Mouse (Mus musculus) heart, adult 2 months (tissue): Measurements from ENCODE around the gene Hsd17b14. TPM values are rescaled to one million over a fixed set of nuclear protein-coding genes. Genes with fewer than 3 reads are reported as not detected.

Source experiments
- DNase-seq, 2 experiments: peaks; one replicate each; pipeline ENCODE4 v3.0.0; 2021
- H3K27ac ChIP-seq: fragments of 200-600 bp; 2 replicates; pipeline ENCODE4 v1.8.1; 2022
- H3K27me3 ChIP-seq: fragments of 200-500 bp; 2 replicates; pipeline ENCODE4 v1.6.1; 2012; ENCODE audit warnings: mild to moderate bottlenecking, low read length, inconsistent platforms, mixed read lengths; ENCODE audit not compliant: control insufficient read depth, insufficient read depth
- H3K36me3 ChIP-seq: fragments of 200-500 bp; 2 replicates; pipeline ENCODE4 v1.6.1; 2012; ENCODE audit warnings: low read length, inconsistent platforms; ENCODE audit not compliant: control insufficient read depth, insufficient read depth
- H3K4me1 ChIP-seq: fragments of 200-500 bp; 2 replicates; pipeline ENCODE4 v1.6.1; 2011; ENCODE audit warnings: low read length; ENCODE audit not compliant: control insufficient read depth, insufficient read depth
- H3K4me3 ChIP-seq: fragments of 200-600 bp; 2 replicates; pipeline ENCODE4 v1.8.1; 2022
- H3K79me2 ChIP-seq: fragments of 200-500 bp; replicated peaks from 2 replicates; pipeline ENCODE4 v1.6.1; 2012; ENCODE audit warnings: mild to moderate bottlenecking, inconsistent platforms, low read length, moderate library complexity, mixed read lengths; ENCODE audit not compliant: control insufficient read depth, insufficient read depth
- H3K9ac ChIP-seq: fragments of 200-500 bp; 2 replicates; pipeline ENCODE4 v1.6.1; 2012; ENCODE audit warnings: low read depth, mild to moderate bottlenecking, control low read depth, inconsistent platforms, low read length, mixed read lengths
- CTCF ChIP-seq: fragments of 200-600 bp; IDR thresholded peaks from 2 replicates; pipeline ENCODE4 v1.8.1; 2022; ENCODE audit warnings: antibody characterized with exemption, mild to moderate bottlenecking, moderate library complexity
- EP300 ChIP-seq: fragments of 200-500 bp; IDR thresholded peaks from 2 replicates; pipeline ENCODE4 v1.6.1; 2011; ENCODE audit warnings: low read depth, low read length, control low read depth; ENCODE audit not compliant: insufficient read depth
- POLR2A ChIP-seq: fragments of 200-500 bp; IDR thresholded peaks from 2 replicates; pipeline ENCODE4 v1.6.1; 2011; ENCODE audit warnings: mild to moderate bottlenecking, low read depth, low read length, control low read depth; ENCODE audit not compliant: insufficient read depth
- WGBS: fragments of 180-500 bp; shearing (Covaris S2); methylation state at CpG from one replicate; pipeline ENCODE4 v1.1.7; 2018; 5-methylcytosine and 5-hydroxymethylcytosine counted together
- intact Hi-C: fragments of 180-260 bp; cut with DNase I; formaldehyde crosslinking; loops from one replicate; pipeline ENCODE4 v1.15.1; 2025
- polyA plus RNA-seq: library from polyadenylated mRNA; depleted of rRNA; stranded (reverse); fragments of >200 nt; gene quantifications from 2 replicates; pipeline ENCODE4 v1.2.3, GENCODE M21; 2012
- total RNA-seq, 2 experiments: library from RNA; stranded (reverse); gene quantifications; 2 replicates each; pipeline ENCODE4 v1.2.3; 2021

Gene Hsd17b14
- total and polyA plus RNA-seq, 3 experiments = 0.45 to 0.76 TPM; not detected in 1

GRCm38 (mm10) chr7:45597013-45597412 is 42.3 kb downstream of the Hsd17b14 start:
- no peaks in the 10 kb centered on the region for H3K27me3 ChIP-seq
- no peaks in the 10 kb centered on the region for H3K36me3 ChIP-seq
- no peak for TF ChIP-seq POLR2A
- TF ChIP-seq CTCF = no peak
- TF ChIP-seq EP300 = no peak
- H3K27ac ChIP-seq = no peak overlapping the region
- no peak overlapping the region for H3K4me3 ChIP-seq
- no peak for DNase-seq
- WGBS = 90% methylated on average over 5 of the region's 5 CpGs
- no peak overlapping the region for H3K9ac ChIP-seq
- no peaks in the 10 kb centered on the region for H3K79me2 ChIP-seq
- H3K4me1 ChIP-seq = no peaks in the 10 kb centered on the region
- intact Hi-C loops = loop anchor here (2.0 kb wide), 1 partner anchor 16 kb away; no protein-coding TSS in a partner anchor

- DNase-seq = no peak
- no peaks in the 10 kb centered on the region for H3K4me1 ChIP-seq
- 94% methylated on average over 6 of the region's 6 CpGs for WGBS
- H3K79me2 ChIP-seq = no peaks in the 10 kb centered on the region
- intact Hi-C loops = loop anchor here (2.0 kb wide), 1 partner anchor 15 kb away; no protein-coding TSS in a partner anchor
- no peaks in the 10 kb centered on the region for H3K36me3 ChIP-seq
- TF ChIP-seq POLR2A = no peak
- no peak for TF ChIP-seq CTCF
- no peak for TF ChIP-seq EP300
- no peak overlapping the region for H3K4me3 ChIP-seq
- no peak overlapping the region for H3K9ac ChIP-seq
- H3K27me3 ChIP-seq = no peaks in the 10 kb centered on the region
- no peak overlapping the region for H3K27ac ChIP-seq
Observed at GRCm38 (mm10) chr7:45597527-45597926, 42.8 kb downstream of the Hsd17b14 start.

GRCm38 (mm10) chr7:45598960-45599879 is 44.5 kb downstream of the Hsd17b14 start:
- Histone ChIP-seq H3K27ac (no peak overlapping the region), H3K36me3 (no peaks in the 10 kb centered on the region), H3K79me2 (no peaks in the 10 kb centered on the region), H3K4me3 (no peak overlapping the region), H3K9ac (no peak overlapping the region), H3K4me1 (no peaks in the 10 kb centered on the region), H3K27me3 (no peaks in the 10 kb centered on the region)
- TF ChIP-seq EP300 (no peak), CTCF (no peak), POLR2A (no peak)
- DNase-seq = no peak
- WGBS = 52% methylated on average over 18 of the region's 18 CpGs
- intact Hi-C loops = no loop called here

- TF ChIP-seq POLR2A = no peak
- TF ChIP-seq CTCF = no peak
- TF ChIP-seq EP300 = no peak
- H3K27me3 ChIP-seq = no peaks in the 10 kb centered on the region
- H3K27ac ChIP-seq = no peak overlapping the region
- no peak for DNase-seq
- intact Hi-C loops = no loop called here
- no peaks in the 10 kb centered on the region for H3K36me3 ChIP-seq
- H3K79me2 ChIP-seq = no peaks in the 10 kb centered on the region
- no peaks in the 10 kb centered on the region for H3K4me1 ChIP-seq
- no peak overlapping the region for H3K9ac ChIP-seq
- no peak overlapping the region for H3K4me3 ChIP-seq
- 57% methylated on average over 9 of the region's 9 CpGs for WGBS
Observed at GRCm38 (mm10) chr7:45605704-45606289, 51.1 kb downstream of the Hsd17b14 start.

GRCm38 (mm10) chr7:45609511-45609910 is 54.8 kb downstream of the Hsd17b14 start:
- no peaks in the 10 kb centered on the region for H3K79me2 ChIP-seq
- H3K9ac ChIP-seq = no peak overlapping the region
- no peaks in the 10 kb centered on the region for H3K27me3 ChIP-seq
- WGBS = 74% methylated on average over 1 of the region's 1 CpGs
- DNase-seq = no peak
- intact Hi-C loops = no loop called here
- H3K36me3 ChIP-seq = no peaks in the 10 kb centered on the region
- no peak overlapping the region for H3K27ac ChIP-seq
- no peak overlapping the region for H3K4me3 ChIP-seq
- TF ChIP-seq EP300 (no peak), CTCF (no peak), POLR2A (no peak)
- no peaks in the 10 kb centered on the region for H3K4me1 ChIP-seq

- 51% methylated on average over 6 of the region's 6 CpGs for WGBS
- peak in 1 of 2 experiments; percentile 28 for DNase-seq
- H3K36me3 ChIP-seq = no peaks in the 10 kb centered on the region
- H3K9ac ChIP-seq = no peak overlapping the region
- intact Hi-C loops = no loop called here
- H3K79me2 ChIP-seq = no peaks in the 10 kb centered on the region
- TF ChIP-seq CTCF = no peak
- TF ChIP-seq POLR2A = no peak
- no peak for TF ChIP-seq EP300
- no peaks in the 10 kb centered on the region; the same call in 1 of the 2 replicates for H3K4me1 ChIP-seq
- H3K4me3 ChIP-seq = no peak overlapping the region
- no peaks in the 10 kb centered on the region for H3K27me3 ChIP-seq
- H3K27ac ChIP-seq = no peak overlapping the region
Observed at GRCm38 (mm10) chr7:45616277-45616676, 61.6 kb downstream of the Hsd17b14 start.
